Comparison of ENCODE assay signal across 8 mouse cellular contexts in the genomic region with DNA sequence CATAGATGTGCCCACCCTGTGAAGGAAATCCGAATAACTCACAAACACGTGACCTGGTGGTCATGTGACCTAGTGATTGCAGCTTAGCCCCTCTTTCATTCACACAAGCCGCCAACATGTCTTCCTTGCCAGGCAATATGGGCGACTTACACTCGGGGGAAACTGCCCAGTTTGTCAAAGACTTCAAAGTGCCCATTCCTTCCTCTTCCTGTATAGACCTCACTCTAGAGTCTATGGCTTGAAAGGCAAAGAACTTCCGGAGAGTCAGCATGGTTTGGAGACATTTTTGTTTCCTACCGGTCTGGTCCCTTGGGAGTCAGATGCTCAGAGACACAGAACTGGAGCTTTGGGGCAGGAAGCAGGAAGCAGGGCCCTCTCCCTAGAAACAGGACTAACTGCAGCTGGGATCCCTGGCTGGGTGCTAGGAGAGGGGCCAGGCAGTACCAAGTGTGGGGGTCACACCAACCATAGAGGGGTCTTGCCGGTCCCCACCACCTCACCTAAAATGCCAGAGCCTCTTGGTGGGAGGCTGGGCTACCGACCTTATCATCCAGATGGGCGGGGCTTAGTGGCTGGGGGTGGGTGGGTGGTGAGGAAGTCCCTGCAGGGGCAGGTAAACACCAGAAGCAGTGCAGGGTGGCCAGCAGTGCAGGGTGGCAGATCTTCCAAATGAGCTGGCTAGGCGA. TPM values are rescaled to one million over a fixed set of nuclear protein-coding genes. Genes with fewer than 3 reads are reported as not detected.
DNase-seq lines count a peak whose midpoint lies in the region; ATAC-seq lines count a peak whose summit lies in the region.

No protein-coding gene starts in this region.

- peak overlapping the region; percentile 57 for H3K9ac ChIP-seq in forebrain, embryonic 11.5 days (ENCODE audit: low read length)
- H3K9ac ChIP-seq in hindbrain, embryonic 14.5 days = peak overlapping the region; percentile 31
- peak overlapping the region; percentile 47; the same call in 1 of the 2 replicates for H3K9ac ChIP-seq in liver, embryonic 11.5 days (ENCODE audit: low read depth, low read length)

- peaks cover 19% of the 10 kb centered on the region for H3K27me3 ChIP-seq in megakaryocyte, embryonic 14.5 days (replicated peaks)
- no peaks in the 10 kb centered on the region; the same call in 1 of the 2 replicates for H3K27me3 ChIP-seq in forebrain, embryonic 11.5 days (ENCODE audit: control insufficient read depth, insufficient read depth, low read length)
- H3K27me3 ChIP-seq in hindbrain, embryonic 14.5 days (ENCODE audit: control insufficient read depth, insufficient read depth, low read length) = no peaks in the 10 kb centered on the region
- 0 out of 2 replicates have a peak, but pooled peaks cover 2% of the 10 kb centered on the region for H3K27me3 ChIP-seq in liver, embryonic 11.5 days (replicated peaks; ENCODE audit: control insufficient read depth, insufficient read depth, low read length)
- no peaks in the 10 kb centered on the region for H3K27me3 ChIP-seq in splenic B cell, adult 2 months (ENCODE audit: control insufficient read depth, insufficient read depth, low read length, poor library complexity, severe bottlenecking)

- ATAC-seq in megakaryocyte, adult 5-6 weeks (ENCODE audit: poor library complexity, severe bottlenecking) = no peak
- 0 out of 2 replicates have a peak, but pooled peaks have one; percentile 6 for ATAC-seq in forebrain, embryonic 11.5 days (replicated peaks; ENCODE audit: low FRiP score)
- ATAC-seq in hindbrain, embryonic 14.5 days (ENCODE audit: low FRiP score) = no peak
- ATAC-seq in liver, embryonic 11.5 days (replicated peaks; ENCODE audit: low FRiP score) = peak; percentile 15; the same call in 1 of the 2 replicates

- WGBS in forebrain, embryonic 11.5 days = 57% methylated on average over 11 of the region's 11 CpGs
- 58% methylated on average over 10 of the region's 11 CpGs for WGBS in hindbrain, embryonic 14.5 days
- WGBS in liver, embryonic 11.5 days = 36% methylated on average over 11 of the region's 11 CpGs

- H3K27ac ChIP-seq in forebrain, embryonic 11.5 days (ENCODE audit: low read depth, low read length) = no peak overlapping the region
- H3K27ac ChIP-seq in hindbrain, embryonic 14.5 days = no peak overlapping the region; the same call in 1 of the 2 replicates
- peak overlapping the region; percentile 65 for H3K27ac ChIP-seq in liver, embryonic 11.5 days (ENCODE audit: low read depth, low read length)

- no peak for DNase-seq in forebrain, embryonic 11.5 days (ENCODE audit: low spot score)
- no peak for DNase-seq in hindbrain, embryonic 14.5 days (ENCODE audit: low spot score)
- no peak for DNase-seq in liver, embryonic 11.5 days (ENCODE audit: low spot score)
- peak; percentile 43 for DNase-seq in splenic B cell, adult 2 months (ENCODE audit: low read depth, low spot score)
- no peak for DNase-seq in urinary bladder, postnatal 36 days (ENCODE audit: low spot score in 2 of 2)
- no peak for DNase-seq in cerebellum, adult 9-11 months

- H3K4me3 ChIP-seq in megakaryocyte, embryonic 14.5 days (replicated peaks) = peak overlapping the region; percentile 92
- peak overlapping the region; percentile 18; the same call in 1 of the 2 replicates for H3K4me3 ChIP-seq in forebrain, embryonic 11.5 days (ENCODE audit: low read depth, low read length)
- H3K4me3 ChIP-seq in hindbrain, embryonic 14.5 days (replicated peaks; ENCODE audit: low read length) = peak overlapping the region; percentile 21
- H3K4me3 ChIP-seq in liver, embryonic 11.5 days (ENCODE audit: low read depth, low read length) = peak overlapping the region; percentile 39

- H3K9me3 ChIP-seq in megakaryocyte, embryonic 14.5 days = no peaks in the 10 kb centered on the region
- H3K9me3 ChIP-seq in forebrain, embryonic 11.5 days (ENCODE audit: control insufficient read depth, low read length) = no peaks in the 10 kb centered on the region
- no peaks in the 10 kb centered on the region for H3K9me3 ChIP-seq in hindbrain, embryonic 14.5 days (ENCODE audit: control insufficient read depth, low read length)
- H3K9me3 ChIP-seq in liver, embryonic 11.5 days (ENCODE audit: control insufficient read depth, low read length) = no peaks in the 10 kb centered on the region

- peaks cover 76% of the 10 kb centered on the region for H3K4me1 ChIP-seq in megakaryocyte, embryonic 14.5 days
- H3K4me1 ChIP-seq in forebrain, embryonic 11.5 days (replicated peaks; ENCODE audit: control insufficient read depth, insufficient read depth, low read length) = peaks cover 9% of the 10 kb centered on the region; the same call in 1 of the 2 replicates
- peaks cover 26% of the 10 kb centered on the region for H3K4me1 ChIP-seq in hindbrain, embryonic 14.5 days (replicated peaks; ENCODE audit: control insufficient read depth, insufficient read depth, low read length)
- peaks cover 24% of the 10 kb centered on the region for H3K4me1 ChIP-seq in liver, embryonic 11.5 days (replicated peaks; ENCODE audit: control insufficient read depth, insufficient read depth, low read length)

- H3K4me2 ChIP-seq in forebrain, embryonic 11.5 days (ENCODE audit: low read depth, low read length, severe bottlenecking) = peak overlapping the region; percentile 55
- peak overlapping the region; percentile 42 for H3K4me2 ChIP-seq in hindbrain, embryonic 14.5 days (replicated peaks)
- H3K4me2 ChIP-seq in liver, embryonic 11.5 days = peak overlapping the region; percentile 50

- H3K36me3 ChIP-seq in megakaryocyte, embryonic 14.5 days (replicated peaks; ENCODE audit: low read length) = peaks cover 38% of the 10 kb centered on the region
- H3K36me3 ChIP-seq in forebrain, embryonic 11.5 days (ENCODE audit: control insufficient read depth, insufficient read depth, low read length) = no peaks in the 10 kb centered on the region
- no peaks in the 10 kb centered on the region for H3K36me3 ChIP-seq in hindbrain, embryonic 14.5 days (replicated peaks; ENCODE audit: control insufficient read depth, insufficient read depth)
- no peaks in the 10 kb centered on the region for H3K36me3 ChIP-seq in liver, embryonic 11.5 days (ENCODE audit: control insufficient read depth, insufficient read depth, low read length)
- no peaks in the 10 kb centered on the region for H3K36me3 ChIP-seq in splenic B cell, adult 2 months (ENCODE audit: control insufficient read depth, insufficient read depth, low read length, poor library complexity, severe bottlenecking)

RNA-seq across cellular contexts. Expression of a gene that starts 2.3 kb away (rescaled TPM):
- polyA plus RNA-seq in megakaryocyte, embryonic 14.5 days (2012; ENCODE audit: insufficient read depth, low replicate concordance) = 22.8 and 31.2 TPM in 2 replicates
- 2.4 and 2.7 TPM in 2 replicates for total RNA-seq in megakaryocyte, adult 5-6 weeks (2015)
- 0.89 TPM in 1 of 2 replicates, not detected in the other for total RNA-seq in megakaryocyte, adult 5-6 weeks (2017)
- 10.0 and 12.1 TPM in 2 replicates for polyA plus RNA-seq in forebrain, embryonic 11.5 days (2014; fragmentation: Nextera tagmentation; extraction: Ambion mirVana)
- 9.5 and 11.0 TPM in 2 replicates for polyA plus RNA-seq in hindbrain, embryonic 14.5 days (2014; fragmentation: Nextera tagmentation; extraction: Ambion mirVana)
- polyA plus RNA-seq in liver, embryonic 11.5 days (2014; fragmentation: Nextera tagmentation; extraction: Ambion mirVana) = 11.4 and 14.0 TPM in 2 replicates

RNA-seq across cellular contexts. Expression of a gene that starts 15.6 kb away (rescaled TPM):
- polyA plus RNA-seq in megakaryocyte, embryonic 14.5 days (2012; ENCODE audit: insufficient read depth, low replicate concordance) = not detected in 2 replicates
- total RNA-seq in megakaryocyte, adult 5-6 weeks (2015) = 0.02 TPM in 1 of 2 replicates, not detected in the other
- total RNA-seq in megakaryocyte, adult 5-6 weeks (2017) = not detected in 2 replicates
- polyA plus RNA-seq in forebrain, embryonic 11.5 days (2014; fragmentation: Nextera tagmentation; extraction: Ambion mirVana) = 0.09 TPM in 1 of 2 replicates, not detected in the other
- polyA plus RNA-seq in hindbrain, embryonic 14.5 days (2014; fragmentation: Nextera tagmentation; extraction: Ambion mirVana) = 0.34 and 0.64 TPM in 2 replicates
- not detected in 2 replicates for polyA plus RNA-seq in liver, embryonic 11.5 days (2014; fragmentation: Nextera tagmentation; extraction: Ambion mirVana)

RNA-seq across cellular contexts. Expression of a gene that starts 33.8 kb away (rescaled TPM):
- not detected in 2 replicates for polyA plus RNA-seq in megakaryocyte, embryonic 14.5 days (2012; ENCODE audit: insufficient read depth, low replicate concordance)
- 7.0 and 10.5 TPM in 2 replicates for total RNA-seq in megakaryocyte, adult 5-6 weeks (2015)
- total RNA-seq in megakaryocyte, adult 5-6 weeks (2017) = 5.4 and 9.4 TPM in 2 replicates
- 0.07 TPM in 1 of 2 replicates, not detected in the other for polyA plus RNA-seq in forebrain, embryonic 11.5 days (2014; fragmentation: Nextera tagmentation; extraction: Ambion mirVana)
- polyA plus RNA-seq in hindbrain, embryonic 14.5 days (2014; fragmentation: Nextera tagmentation; extraction: Ambion mirVana) = 0.14 and 0.20 TPM in 2 replicates
- 0.07 and 0.31 TPM in 2 replicates for polyA plus RNA-seq in liver, embryonic 11.5 days (2014; fragmentation: Nextera tagmentation; extraction: Ambion mirVana)

RNA-seq across cellular contexts. Expression of a gene that starts 43.7 kb away (rescaled TPM):
- 860 and 3,464 TPM in 2 replicates for polyA plus RNA-seq in megakaryocyte, embryonic 14.5 days (2012; ENCODE audit: insufficient read depth, low replicate concordance)
- 581 and 637 TPM in 2 replicates for total RNA-seq in megakaryocyte, adult 5-6 weeks (2015)
- total RNA-seq in megakaryocyte, adult 5-6 weeks (2017) = 416 and 453 TPM in 2 replicates
- polyA plus RNA-seq in forebrain, embryonic 11.5 days (2014; fragmentation: Nextera tagmentation; extraction: Ambion mirVana) = 5.7 and 9.4 TPM in 2 replicates
- polyA plus RNA-seq in hindbrain, embryonic 14.5 days (2014; fragmentation: Nextera tagmentation; extraction: Ambion mirVana) = 6.3 and 8.1 TPM in 2 replicates
- 124 and 126 TPM in 2 replicates for polyA plus RNA-seq in liver, embryonic 11.5 days (2014; fragmentation: Nextera tagmentation; extraction: Ambion mirVana)

Comparison
In these comparisons a context has a peak if more than half of its experiments do, and no peak if none do; other contexts are left out.
1. H3K4me3 ChIP-seq: peak in every context shown above with its lines; median percentile 92 in megakaryocyte, embryonic 14.5 days; 39 in liver, embryonic 11.5 days; 21 in hindbrain, embryonic 14.5 days; 18 in forebrain, embryonic 11.5 days.
2. ATAC-seq: peak in forebrain, embryonic 11.5 days (single experiment) and liver, embryonic 11.5 days (single experiment); none in megakaryocyte, adult 5-6 weeks (single experiment) and hindbrain, embryonic 14.5 days (single experiment).
3. Peak in every context shown above with its lines, with median percentiles within 50 percentile points of each other: H3K4me2 ChIP-seq and H3K9ac ChIP-seq.